Mouse (Mus musculus) heart, postnatal 0 days (tissue): Measurements from ENCODE around the gene Cluh. TPM values are rescaled to one million over a fixed set of nuclear protein-coding genes. Genes with fewer than 3 reads are reported as not detected.
A peak's percentile ranks its signal among the peaks of the same experiment; 100 is the strongest.

Source experiments
- ATAC-seq: fragments of 200-750 bp; cut with Nextera tagmentation; 2 replicates; pipeline ENCODE4 v1.8.0; 2017; ENCODE audit warnings: low read depth, moderate number of reproducible peaks, moderate library complexity; ENCODE audit not compliant: insufficient read depth
- DNase-seq: peaks from one replicate; pipeline ENCODE4 v3.0.0-alpha.2; 2016; ENCODE audit warnings: low spot score
- H3K27ac ChIP-seq: fragments of 300-500 bp; sonication (generic); 2 replicates; pipeline ENCODE4 v1.5.1; 2014; ENCODE audit warnings: low read depth, mild to moderate bottlenecking
- H3K27me3 ChIP-seq: fragments of 300-500 bp; sonication (generic); 2 replicates; pipeline ENCODE4 v1.6.1; 2014; ENCODE audit warnings: low read length, mixed read lengths; ENCODE audit not compliant: control insufficient read depth, insufficient read depth
- H3K36me3 ChIP-seq: fragments of 300-500 bp; sonication (generic); replicated peaks from 2 replicates; pipeline ENCODE4 v1.6.1; 2014; ENCODE audit warnings: low read length, mixed read lengths; ENCODE audit not compliant: control insufficient read depth, insufficient read depth
- H3K4me1 ChIP-seq: fragments of 300-500 bp; sonication (generic); 2 replicates; pipeline ENCODE4 v1.6.1; 2014; ENCODE audit warnings: antibody characterized with exemption; ENCODE audit not compliant: control insufficient read depth, insufficient read depth
- H3K4me2 ChIP-seq: fragments of 300-500 bp; sonication (generic); 2 replicates; pipeline ENCODE4 v1.6.1; 2014; ENCODE audit warnings: low read depth, mild to moderate bottlenecking, low read length, moderate library complexity
- H3K4me3 ChIP-seq: fragments of 300-500 bp; sonication (generic); 2 replicates; pipeline ENCODE4 v1.5.1; 2014; ENCODE audit warnings: low read depth, low read length
- H3K9ac ChIP-seq: fragments of 300-500 bp; sonication (generic); replicated peaks from 2 replicates; pipeline ENCODE4 v1.6.1; 2014; ENCODE audit warnings: low read depth, low read length, mixed read lengths
- H3K9me3 ChIP-seq: fragments of 300-500 bp; sonication (generic); replicated peaks from 2 replicates; pipeline ENCODE4 v1.6.1; 2016; ENCODE audit warnings: low read length; ENCODE audit not compliant: control insufficient read depth
- CTCF ChIP-seq: IDR thresholded peaks from 2 replicates; pipeline ENCODE4 v1.5.1; 2016; ENCODE audit warnings: antibody characterized with exemption, control low read depth, low read depth
- EP300 ChIP-seq: IDR thresholded peaks from 2 replicates; pipeline ENCODE4 v1.6.1; 2016; ENCODE audit warnings: antibody characterized with exemption, low read depth
- WGBS: fragments of 180-500 bp; shearing (Covaris S2); extraction: QIAGEN DNeasy Blood & Tissue Kit; methylation state at CpG from one replicate; pipeline ENCODE4 v1.1.7; 2014; 5-methylcytosine and 5-hydroxymethylcytosine counted together
- polyA plus RNA-seq: library from polyadenylated mRNA; unstranded; fragments of >200 nt; fragmentation: Nextera tagmentation; extraction: Ambion mirVana; gene quantifications from 2 replicates; pipeline ENCODE4 v1.2.1, GENCODE M21; 2015
- total RNA-seq: library from RNA; depleted of rRNA; stranded (reverse); fragments of >200 nt; gene quantifications from 2 replicates; pipeline ENCODE4 v1.2.3, GENCODE M21; 2014; ENCODE audit warnings: low replicate concordance

The Cluh gene
- total and polyA plus RNA-seq, 2 experiments from 2014 or later: 61.4 to 241 TPM

DNA sequence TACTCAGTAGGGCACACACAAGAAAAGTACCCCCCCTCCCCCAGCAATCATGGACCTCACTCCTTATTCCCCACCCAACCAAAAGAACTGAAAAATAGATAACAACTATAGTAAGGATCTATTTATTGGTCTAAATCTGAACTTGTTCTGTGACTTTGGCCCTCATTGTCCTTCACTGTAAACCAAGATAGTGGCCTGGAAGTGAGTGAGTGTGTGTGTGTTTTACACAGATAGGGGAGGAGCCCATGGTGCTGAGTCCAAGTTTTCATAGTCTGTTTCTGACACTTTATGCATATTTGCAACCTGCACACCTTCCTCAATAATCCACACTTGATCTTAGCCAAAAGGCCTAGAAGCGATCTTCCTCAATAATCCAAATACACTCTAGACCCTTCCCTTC is 619 bp upstream of the Cluh start:
- Histone ChIP-seq H3K27ac (peak overlapping the region; percentile 94), H3K4me1 (peaks cover 29% of the 10 kb centered on the region), H3K36me3 (no peaks in the 10 kb centered on the region), H3K9ac (peak overlapping the region; percentile 97), H3K27me3 (no peaks in the 10 kb centered on the region), H3K4me2 (peak overlapping the region; percentile 96), H3K9me3 (no peaks in the 10 kb centered on the region), H3K4me3 (peak overlapping the region; percentile 99)
- ATAC-seq: no peak
- WGBS: 16% methylated on average over 1 of the region's 1 CpGs
- peak; percentile 19 for DNase-seq
- TF ChIP-seq CTCF (no peak), EP300 (no peak)

DNA sequence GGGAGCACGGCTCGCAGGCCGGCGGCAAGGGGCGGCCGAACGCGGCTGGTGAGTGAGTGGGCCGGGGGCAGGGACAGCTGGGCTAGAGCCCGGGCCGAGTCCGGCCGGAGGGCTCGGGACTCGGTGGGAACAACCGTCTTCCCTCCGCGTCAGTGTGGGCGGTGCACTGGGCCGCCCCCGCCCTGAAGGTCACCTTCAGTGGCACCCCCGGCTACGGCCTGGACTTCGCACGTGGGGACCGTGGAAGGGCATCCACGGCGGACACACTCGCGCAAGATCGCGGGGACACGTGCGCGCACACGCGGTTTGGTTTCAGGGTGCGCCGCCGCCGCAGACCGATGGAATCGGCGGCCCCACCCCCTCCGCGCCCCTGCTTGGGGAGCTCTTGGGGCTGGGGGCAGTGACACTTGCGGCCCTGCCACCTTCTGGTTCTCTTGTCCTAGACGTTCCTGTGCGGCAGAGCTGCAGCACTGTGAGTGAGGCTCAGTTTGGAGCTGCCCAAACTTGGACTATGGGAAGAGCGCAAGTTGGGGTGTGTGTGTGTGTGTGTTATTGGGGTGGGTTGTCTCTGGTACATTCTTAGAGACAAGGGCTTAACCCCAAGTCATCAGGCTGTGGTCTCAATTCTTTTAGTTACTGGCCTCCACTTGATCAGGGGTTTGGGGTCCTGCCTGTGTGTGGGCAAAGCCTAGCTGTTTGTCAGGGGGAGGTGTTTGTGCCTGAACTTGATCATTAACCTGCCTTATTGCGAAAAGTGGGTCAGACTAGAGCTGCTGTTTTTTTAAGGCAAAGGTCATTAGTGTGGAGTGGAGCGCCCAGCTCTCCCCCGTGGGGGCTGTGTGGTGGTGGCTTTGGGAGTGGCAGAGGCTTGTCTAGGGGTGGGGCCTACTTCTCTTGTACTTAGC is 604 bp downstream of the Cluh start:
- Histone ChIP-seq H3K27ac (peak overlapping the region; percentile 94), H3K4me3 (peak overlapping the region; percentile 99), H3K4me2 (peak overlapping the region; percentile 96), H3K4me1 (peaks cover 35% of the 10 kb centered on the region), H3K9me3 (no peaks in the 10 kb centered on the region), H3K27me3 (no peaks in the 10 kb centered on the region), H3K36me3 (no peaks in the 10 kb centered on the region), H3K9ac (peak overlapping the region; percentile 97)
- DNase-seq: peak; percentile 56
- peak; percentile 18 for ATAC-seq
- WGBS: under 1% methylated on average over 38 of the region's 53 CpGs
- TF ChIP-seq CTCF (no peak), EP300 (no peak)

DNA sequence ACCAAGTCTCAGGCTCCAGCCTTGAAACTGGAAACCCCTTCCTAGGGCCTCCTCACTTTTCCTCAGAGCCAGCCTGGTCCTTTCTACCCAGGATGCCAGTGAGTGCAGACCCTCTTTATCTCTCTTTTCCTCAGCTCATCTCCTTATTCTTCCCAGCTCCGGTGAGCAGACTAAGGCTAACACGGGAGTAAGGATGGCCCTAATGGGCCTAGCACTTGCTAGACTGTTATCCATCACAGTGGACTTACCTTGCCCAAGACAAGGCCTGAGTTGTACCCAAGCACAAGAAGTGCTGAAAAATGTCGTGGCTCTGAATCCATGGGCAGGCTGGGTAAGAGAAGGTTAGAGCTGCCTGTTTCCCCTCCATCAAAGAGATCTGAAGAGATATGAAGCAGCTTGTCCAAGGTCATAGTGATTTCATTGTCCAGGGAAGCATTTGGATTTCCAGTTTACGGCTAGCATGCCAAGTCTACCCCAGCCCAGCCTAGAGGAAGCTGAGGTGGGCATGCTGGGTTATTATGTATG is 1.3 kb downstream of the Cluh start:
- Histone ChIP-seq H3K4me2 (peak overlapping the region; percentile 96), H3K27me3 (no peaks in the 10 kb centered on the region), H3K27ac (peak overlapping the region; percentile 94), H3K9ac (peak overlapping the region; percentile 97), H3K4me1 (peaks cover 40% of the 10 kb centered on the region), H3K36me3 (no peaks in the 10 kb centered on the region), H3K9me3 (no peaks in the 10 kb centered on the region), H3K4me3 (peak overlapping the region; percentile 99)
- DNase-seq: no peak
- WGBS: 27% methylated on average over 4 of the region's 4 CpGs
- TF ChIP-seq CTCF: no peak
- no peak for ATAC-seq

DNA sequence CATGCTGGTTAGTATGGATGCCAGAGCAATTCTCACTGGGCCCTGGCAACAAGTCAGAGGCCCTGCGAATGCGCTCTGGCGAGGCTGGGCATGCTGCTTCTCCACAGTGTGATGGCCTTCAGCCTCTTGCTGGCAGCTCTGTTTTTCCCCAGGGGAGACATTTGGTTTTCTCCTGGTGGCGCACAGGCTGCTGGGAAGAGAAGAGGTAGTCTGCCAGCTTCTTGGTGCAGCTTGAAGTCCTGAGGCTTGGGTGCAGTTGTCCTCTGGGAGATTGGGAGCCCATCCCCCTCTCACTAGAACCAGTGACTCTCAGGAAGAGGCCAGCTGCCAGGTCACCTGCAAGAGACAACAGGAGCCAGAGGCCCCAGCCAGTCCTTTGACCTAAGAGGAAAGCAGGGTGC is 3.5 kb downstream of the Cluh start:
- peak overlapping the region; percentile 94 for H3K27ac ChIP-seq
- ATAC-seq: no peak
- TF ChIP-seq CTCF (no peak), EP300 (no peak)
- H3K27me3 ChIP-seq: no peaks in the 10 kb centered on the region
- peaks cover 40% of the 10 kb centered on the region for H3K4me1 ChIP-seq
- H3K9ac ChIP-seq: peak overlapping the region; percentile 42
- DNase-seq: no peak
- H3K36me3 ChIP-seq: peaks cover 16% of the 10 kb centered on the region
- peak overlapping the region; percentile 96 for H3K4me2 ChIP-seq
- peak overlapping the region; percentile 6 for H3K4me3 ChIP-seq
- 44% methylated on average over 4 of the region's 4 CpGs for WGBS
- H3K9me3 ChIP-seq: no peaks in the 10 kb centered on the region

DNA sequence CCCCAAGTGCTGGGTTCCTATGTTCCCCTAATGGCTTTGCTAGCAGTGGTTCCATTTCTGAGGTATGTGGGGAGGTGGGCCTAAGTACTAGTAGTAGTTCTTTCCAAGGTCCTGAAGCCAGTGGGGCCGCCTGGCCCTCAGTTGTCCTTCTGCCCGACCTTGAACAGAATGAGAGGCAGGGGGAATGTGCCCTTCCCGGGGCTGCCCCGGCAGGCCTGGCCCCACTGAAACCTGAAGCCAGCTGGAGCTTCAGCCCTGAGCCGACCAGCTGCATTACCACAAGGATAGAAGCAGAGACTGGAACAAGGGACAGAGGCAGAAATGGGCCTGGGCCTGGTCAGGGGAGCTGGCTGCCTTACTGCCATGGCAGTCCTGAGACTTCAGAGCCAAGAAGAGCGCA is 4.1 kb downstream of the Cluh start:
- H3K4me2 ChIP-seq: peak overlapping the region; percentile 96
- H3K9ac ChIP-seq: peak overlapping the region; percentile 42
- peak overlapping the region; percentile 6 for H3K4me3 ChIP-seq
- peaks cover 40% of the 10 kb centered on the region for H3K4me1 ChIP-seq
- 40% methylated on average over 6 of the region's 6 CpGs for WGBS
- ATAC-seq (peak; percentile 31), DNase-seq (peak; percentile 77)
- no peaks in the 10 kb centered on the region for H3K27me3 ChIP-seq
- peak overlapping the region; percentile 94 for H3K27ac ChIP-seq
- H3K36me3 ChIP-seq: peaks cover 22% of the 10 kb centered on the region
- TF ChIP-seq CTCF (no peak), EP300 (no peak)
- no peaks in the 10 kb centered on the region for H3K9me3 ChIP-seq
